Mouse (Mus musculus) liver, embryonic 14.5 days (tissue): ENCODE measurements around the gene Cog2.

ENCODE experiments used
- CTCF ChIP-seq: IDR thresholded peaks from 2 replicates; pipeline ENCODE4 v1.5.1; 2016; ENCODE audit warnings: antibody characterized with exemption, low read depth, control low read depth
- EP300 ChIP-seq: IDR thresholded peaks from 2 replicates; pipeline ENCODE4 v1.6.1; 2016; ENCODE audit warnings: antibody characterized with exemption, low read depth

DNA sequence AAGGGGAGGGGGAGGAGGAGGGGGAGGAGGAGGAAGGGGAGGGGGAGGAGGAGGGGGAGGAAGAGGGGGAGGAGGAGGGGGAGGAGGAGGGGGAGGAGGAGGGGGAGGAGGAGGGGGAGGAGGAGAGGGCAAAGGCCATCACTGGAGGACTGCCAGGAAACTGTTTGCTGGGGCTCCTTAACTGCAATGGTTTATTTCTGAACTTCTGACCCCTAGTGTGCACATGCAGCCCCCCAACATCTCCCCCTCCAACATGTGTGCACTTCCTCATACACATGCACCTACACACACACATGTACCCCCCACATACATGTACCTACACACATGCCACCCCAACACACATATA, 51.8 kb downstream of the Cog2 start:
- TF ChIP-seq CTCF = no peak
- no peak for TF ChIP-seq EP300
